Mouse (Mus musculus) hindbrain, postnatal 0 days (tissue): ENCODE measurements around the gene Slf2. TPM values are rescaled to one million over a fixed set of nuclear protein-coding genes. Genes with fewer than 3 reads are reported as not detected.
A peak's percentile ranks its signal among the peaks of the same experiment; 100 is the strongest.

Experiments used
- ATAC-seq: fragments of 200-750 bp; cut with Nextera tagmentation; 2 replicates; pipeline ENCODE4 v1.8.0; 2017; ENCODE audit warnings: mild to moderate bottlenecking, moderate TSS enrichment, moderate library complexity
- DNase-seq: peaks from one replicate; pipeline ENCODE4 v3.0.0-alpha.2; 2015; ENCODE audit warnings: low spot score
- H3K27ac ChIP-seq: fragments of 300-500 bp; sonication (generic); 2 replicates; pipeline ENCODE4 v1.5.1; 2014; ENCODE audit warnings: mild to moderate bottlenecking
- H3K27me3 ChIP-seq: fragments of 300-500 bp; sonication (generic); 2 replicates; pipeline ENCODE4 v1.6.1; 2014; ENCODE audit warnings: low read length, mixed read lengths; ENCODE audit not compliant: insufficient read depth
- H3K36me3 ChIP-seq: fragments of 300-500 bp; sonication (generic); 2 replicates; pipeline ENCODE4 v1.6.1; 2014; ENCODE audit warnings: low read length, mixed read lengths; ENCODE audit not compliant: insufficient read depth
- H3K4me1 ChIP-seq: fragments of 300-500 bp; sonication (generic); 2 replicates; pipeline ENCODE4 v1.6.1; 2014; ENCODE audit warnings: antibody characterized with exemption, low read length, mixed read lengths; ENCODE audit not compliant: insufficient read depth
- H3K4me2 ChIP-seq: fragments of 300-500 bp; sonication (generic); 2 replicates; pipeline ENCODE4 v1.6.1; 2014; ENCODE audit warnings: low read depth, mild to moderate bottlenecking, low read length, moderate library complexity, mixed read lengths
- H3K4me3 ChIP-seq: fragments of 300-500 bp; sonication (generic); 2 replicates; pipeline ENCODE4 v1.5.1; 2014; ENCODE audit warnings: low read length
- H3K9ac ChIP-seq: fragments of 300-500 bp; sonication (generic); replicated peaks from 2 replicates; pipeline ENCODE4 v1.6.1; 2014; ENCODE audit warnings: mild to moderate bottlenecking, low read length, moderate library complexity, mixed read lengths
- H3K9me3 ChIP-seq: fragments of 300-500 bp; sonication (generic); 2 replicates; pipeline ENCODE4 v1.6.1; 2016; ENCODE audit warnings: low read length, mixed read lengths
- CTCF ChIP-seq: IDR thresholded peaks from 2 replicates; pipeline ENCODE4 v1.5.1; 2016; ENCODE audit warnings: antibody characterized with exemption, control low read depth, low read depth
- WGBS: fragments of 180-500 bp; shearing (Covaris S2); extraction: QIAGEN DNeasy Blood & Tissue Kit; methylation state at CpG from one replicate; pipeline ENCODE4 v1.1.7; 2014; 5-methylcytosine and 5-hydroxymethylcytosine counted together
- polyA plus RNA-seq: library from polyadenylated mRNA; unstranded; fragments of >200 nt; fragmentation: Nextera tagmentation; extraction: Ambion mirVana; gene quantifications from 2 replicates; pipeline ENCODE4 v1.2.1, GENCODE M21; 2015
- total RNA-seq: library from RNA; depleted of rRNA; stranded (reverse); fragments of >200 nt; gene quantifications from 2 replicates; pipeline ENCODE4 v1.2.3, GENCODE M21; 2014

Slf2 gene
- total and polyA plus RNA-seq, 2 experiments from 2014 or later: 18.3 to 25.0 TPM

DNA sequence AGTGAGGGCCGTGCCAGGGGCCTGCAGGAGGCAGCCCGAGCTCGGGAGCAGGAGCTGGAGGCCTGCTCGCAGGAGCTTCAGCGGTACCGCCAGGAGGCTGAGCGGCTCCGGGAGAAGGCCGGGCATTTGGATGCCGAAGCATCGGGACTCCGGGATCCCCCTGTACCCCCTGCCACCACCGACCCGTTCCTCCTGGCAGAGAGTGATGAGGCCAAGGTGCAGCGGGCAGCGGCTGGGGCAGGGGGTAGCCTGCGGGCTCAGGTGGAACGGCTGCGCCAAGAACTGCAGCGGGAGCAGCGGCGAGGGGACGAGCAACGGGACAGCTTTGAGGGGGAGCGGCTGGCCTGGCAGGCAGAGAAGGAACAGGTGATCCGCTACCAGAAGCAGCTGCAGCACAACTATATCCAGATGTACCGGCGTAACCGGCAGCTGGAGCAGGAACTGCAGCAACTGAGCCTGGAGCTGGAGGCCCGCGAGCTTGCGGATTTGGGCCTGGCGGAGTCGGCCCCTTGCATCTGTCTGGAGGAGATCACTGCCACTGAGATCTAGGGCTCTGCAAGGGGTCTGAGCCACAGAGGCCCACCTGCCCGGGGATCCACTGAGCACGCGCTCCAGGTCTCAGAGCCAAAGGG, 95.1 kb downstream of the Slf2 start:
- H3K9ac ChIP-seq: no peak overlapping the region
- no peaks in the 10 kb centered on the region for H3K9me3 ChIP-seq
- WGBS: 91% methylated on average over 37 of the region's 37 CpGs
- no peak overlapping the region for H3K4me2 ChIP-seq
- ATAC-seq: no peak
- peaks cover 21% of the 10 kb centered on the region for H3K36me3 ChIP-seq
- H3K27me3 ChIP-seq: no peaks in the 10 kb centered on the region
- H3K27ac ChIP-seq: no peak overlapping the region
- DNase-seq: no peak
- TF ChIP-seq CTCF: no peak
- H3K4me3 ChIP-seq: no peak overlapping the region
- H3K4me1 ChIP-seq: peaks cover 8% of the 10 kb centered on the region

DNA sequence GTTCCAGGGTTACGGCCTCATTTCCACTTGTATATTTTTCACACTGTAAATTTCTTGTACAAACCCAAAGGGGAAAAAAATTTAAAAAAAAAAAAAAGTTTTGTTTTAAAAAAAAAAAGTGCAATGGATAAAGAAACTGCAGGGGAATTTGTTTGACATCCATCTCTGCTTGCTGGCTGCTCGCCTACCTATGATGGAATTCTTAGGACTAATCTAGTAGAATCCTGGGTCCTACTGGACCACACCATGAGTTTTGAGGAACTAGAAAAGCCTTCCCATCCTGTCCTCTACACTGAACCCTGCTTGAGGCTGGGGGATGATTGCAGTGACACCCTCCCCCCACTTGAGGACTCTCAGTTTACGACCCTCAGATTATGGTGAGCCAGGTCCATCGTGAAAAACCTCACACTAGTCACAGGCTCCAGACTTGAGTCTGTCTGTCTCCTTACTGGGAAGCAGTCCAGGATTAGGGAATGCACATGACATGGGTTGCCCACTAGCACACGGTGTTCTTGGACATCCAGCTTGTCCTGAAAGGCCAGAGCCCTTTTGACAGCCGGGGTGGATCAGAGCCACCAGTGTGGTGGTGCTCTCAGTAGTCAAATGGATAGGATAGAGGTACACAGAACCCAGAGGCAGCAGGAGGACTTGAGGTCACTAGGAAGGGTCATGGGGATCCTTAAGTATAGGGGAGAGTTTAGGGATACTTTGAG, 96.2 kb downstream of the Slf2 start:
- no peak overlapping the region for H3K27ac ChIP-seq
- H3K9me3 ChIP-seq: no peaks in the 10 kb centered on the region
- no peak overlapping the region for H3K4me2 ChIP-seq
- ATAC-seq: no peak
- no peak for TF ChIP-seq CTCF
- DNase-seq: no peak
- no peak overlapping the region for H3K4me3 ChIP-seq
- no peaks in the 10 kb centered on the region for H3K27me3 ChIP-seq
- H3K4me1 ChIP-seq: peaks cover 8% of the 10 kb centered on the region; the same call in 1 of the 2 replicates
- H3K9ac ChIP-seq: no peak overlapping the region
- peaks cover 21% of the 10 kb centered on the region for H3K36me3 ChIP-seq
- 79% methylated on average over 6 of the region's 6 CpGs for WGBS

DNA sequence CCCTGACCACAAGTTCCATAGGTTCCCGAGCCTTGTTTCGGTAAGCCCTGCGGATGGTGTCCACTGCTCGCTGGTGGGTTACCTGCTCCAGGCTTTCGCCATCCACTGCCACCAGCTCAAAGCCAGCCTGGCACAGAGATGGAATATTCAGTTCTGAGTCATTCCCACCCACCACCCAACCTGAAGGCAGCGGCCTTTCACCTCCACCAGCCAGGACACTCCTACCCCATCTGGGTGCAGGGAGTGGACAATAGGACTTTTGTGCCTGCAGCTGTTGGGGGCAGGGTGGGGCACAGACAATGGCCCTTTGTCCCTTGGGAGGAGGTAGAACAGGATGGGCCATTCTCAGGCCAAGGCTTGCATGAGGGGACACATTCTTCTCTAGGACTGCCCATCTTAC, 96.9 kb downstream of the Slf2 start:
- H3K4me3 ChIP-seq: no peak overlapping the region
- 84% methylated on average over 6 of the region's 6 CpGs for WGBS
- no peak overlapping the region for H3K9ac ChIP-seq
- DNase-seq (no peak), ATAC-seq (no peak)
- no peak overlapping the region for H3K27ac ChIP-seq
- H3K4me1 ChIP-seq: peaks cover 8% of the 10 kb centered on the region; the same call in 1 of the 2 replicates
- no peak for TF ChIP-seq CTCF
- no peak overlapping the region for H3K4me2 ChIP-seq
- H3K27me3 ChIP-seq: no peaks in the 10 kb centered on the region
- peaks cover 21% of the 10 kb centered on the region for H3K36me3 ChIP-seq
- H3K9me3 ChIP-seq: no peaks in the 10 kb centered on the region

DNA sequence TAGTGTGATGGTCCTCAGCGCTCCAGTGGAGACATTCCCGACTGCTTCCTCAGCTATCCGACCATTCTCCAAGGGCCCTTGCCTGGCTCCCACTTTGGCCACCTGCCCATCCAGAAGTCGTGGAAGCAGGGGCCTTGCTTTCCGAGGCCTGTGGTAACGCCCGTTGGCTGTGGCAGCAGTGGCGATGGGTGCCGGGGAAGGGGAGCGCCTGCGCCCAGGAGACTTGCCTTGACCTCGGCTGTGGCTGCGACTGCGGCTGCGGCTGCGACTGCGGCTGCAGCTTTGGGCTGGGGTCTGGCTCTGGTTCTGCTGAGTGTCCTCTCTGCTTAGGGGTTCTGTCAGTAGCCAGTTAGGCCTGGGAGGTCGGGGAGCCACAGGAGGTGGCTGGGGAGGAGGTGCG, 97.8 kb downstream of the Slf2 start:
- TF ChIP-seq CTCF: no peak
- H3K4me1 ChIP-seq: peaks cover 8% of the 10 kb centered on the region; the same call in 1 of the 2 replicates
- no peak overlapping the region for H3K4me2 ChIP-seq
- no peaks in the 10 kb centered on the region for H3K9me3 ChIP-seq
- H3K4me3 ChIP-seq: no peak overlapping the region
- ATAC-seq (no peak), DNase-seq (no peak)
- WGBS: 63% methylated on average over 19 of the region's 19 CpGs
- H3K36me3 ChIP-seq: peaks cover 17% of the 10 kb centered on the region
- H3K9ac ChIP-seq: no peak overlapping the region
- no peak overlapping the region for H3K27ac ChIP-seq
- H3K27me3 ChIP-seq: no peaks in the 10 kb centered on the region

DNA sequence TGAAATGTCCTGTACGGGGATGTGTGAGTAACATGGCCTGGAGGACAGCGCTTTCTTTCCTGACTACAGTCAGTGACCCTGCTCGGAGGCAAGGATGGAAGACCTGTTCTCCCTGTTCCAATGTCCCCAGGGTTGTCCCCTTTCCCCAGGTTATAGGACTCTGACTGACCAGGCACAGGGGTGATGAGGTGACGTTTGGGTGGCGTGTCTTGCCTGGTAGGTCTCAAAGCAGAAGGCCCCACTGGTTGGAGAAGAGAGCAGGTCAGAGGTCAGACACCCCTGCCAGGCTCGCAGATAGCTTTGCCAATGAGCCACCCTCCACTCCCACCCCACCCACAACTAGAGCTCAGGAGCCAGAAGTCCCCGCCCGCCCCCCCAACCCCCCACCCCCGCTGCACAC, 98.6 kb downstream of the Slf2 start:
- peaks cover 16% of the 10 kb centered on the region for H3K36me3 ChIP-seq
- no peak overlapping the region for H3K9ac ChIP-seq
- no peak for TF ChIP-seq CTCF
- no peak for ATAC-seq
- no peak for DNase-seq
- no peaks in the 10 kb centered on the region for H3K27me3 ChIP-seq
- 57% methylated on average over 9 of the region's 9 CpGs for WGBS
- no peak overlapping the region for H3K27ac ChIP-seq
- no peak overlapping the region for H3K4me2 ChIP-seq
- peaks cover 8% of the 10 kb centered on the region; the same call in 1 of the 2 replicates for H3K4me1 ChIP-seq
- H3K4me3 ChIP-seq: no peak overlapping the region
- H3K9me3 ChIP-seq: no peaks in the 10 kb centered on the region

DNA sequence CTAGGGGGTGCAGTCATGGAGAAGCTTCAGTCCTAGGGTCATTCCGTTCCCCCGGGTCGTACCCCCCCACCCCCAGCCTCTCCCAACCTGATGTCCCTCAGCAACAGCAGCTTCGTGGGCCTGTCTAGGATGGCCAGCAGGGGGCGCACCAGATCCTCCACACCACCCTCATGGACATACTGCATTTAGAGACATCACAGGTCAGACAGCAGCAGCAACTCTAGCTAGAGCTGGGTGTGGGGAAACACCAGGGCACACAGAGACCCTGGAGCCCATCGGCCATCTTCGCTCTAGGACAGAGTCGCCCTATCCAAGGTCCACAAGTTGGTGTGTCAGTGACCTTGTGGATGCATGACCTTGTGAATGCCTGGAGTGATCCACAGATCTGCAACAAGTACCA, 99.2 kb downstream of the Slf2 start:
- Histone ChIP-seq H3K27me3 (no peaks in the 10 kb centered on the region), H3K27ac (no peak overlapping the region), H3K4me2 (peak overlapping the region; percentile 48; the same call in 1 of the 2 replicates), H3K9me3 (no peaks in the 10 kb centered on the region), H3K36me3 (peaks cover 16% of the 10 kb centered on the region), H3K4me3 (no peak overlapping the region), H3K4me1 (peaks cover 8% of the 10 kb centered on the region; the same call in 1 of the 2 replicates), H3K9ac (no peak overlapping the region)
- peak; percentile 86 for TF ChIP-seq CTCF
- WGBS: 33% methylated on average over 8 of the region's 8 CpGs
- ATAC-seq (peak; percentile 13; the same call in 1 of the 2 replicates), DNase-seq (peak; percentile 56)
